Mouse (Mus musculus) intestine, postnatal 0 days (tissue): ENCODE data around the gene AY074887. TPM values are rescaled to one million over a fixed set of nuclear protein-coding genes. Genes with fewer than 3 reads are reported as not detected.

Experiments used
- ATAC-seq: fragments of 200-750 bp; cut with Nextera tagmentation; 2 replicates; pipeline ENCODE4 v1.8.0; 2017; ENCODE audit warnings: mild to moderate bottlenecking, moderate TSS enrichment, moderate library complexity
- H3K27ac ChIP-seq: fragments of 300-500 bp; sonication (generic); 2 replicates; pipeline ENCODE4 v1.5.1; 2014; ENCODE audit warnings: mild to moderate bottlenecking, low read depth, low read length, moderate library complexity
- H3K27me3 ChIP-seq: fragments of 300-500 bp; sonication (generic); replicated peaks from 2 replicates; pipeline ENCODE4 v1.6.1; 2014; ENCODE audit warnings: low read length, mixed read lengths; ENCODE audit not compliant: control insufficient read depth, insufficient read depth
- H3K36me3 ChIP-seq: fragments of 300-500 bp; sonication (generic); 2 replicates; pipeline ENCODE4 v1.6.1; 2014; ENCODE audit warnings: mild to moderate bottlenecking, moderate library complexity; ENCODE audit not compliant: control insufficient read depth, insufficient read depth
- H3K4me1 ChIP-seq: fragments of 300-500 bp; sonication (generic); replicated peaks from 2 replicates; pipeline ENCODE4 v1.6.1; 2014; ENCODE audit warnings: antibody characterized with exemption, low read length, mixed read lengths; ENCODE audit not compliant: control insufficient read depth, insufficient read depth
- H3K4me2 ChIP-seq: fragments of 300-500 bp; sonication (generic); replicated peaks from 2 replicates; pipeline ENCODE4 v1.6.1; 2014; ENCODE audit warnings: low read depth, mild to moderate bottlenecking, moderate library complexity
- H3K4me3 ChIP-seq: fragments of 300-500 bp; sonication (generic); 2 replicates; pipeline ENCODE4 v1.5.1; 2014; ENCODE audit warnings: low read depth, low read length
- H3K9ac ChIP-seq: fragments of 300-500 bp; sonication (generic); 2 replicates; pipeline ENCODE4 v1.6.1; 2014; ENCODE audit warnings: mild to moderate bottlenecking, low read depth, low read length
- H3K9me3 ChIP-seq: fragments of 300-500 bp; sonication (generic); 2 replicates; pipeline ENCODE4 v1.6.1; 2016; ENCODE audit warnings: mixed run types; ENCODE audit not compliant: control insufficient read depth
- CTCF ChIP-seq: sonication (generic); IDR thresholded peaks from 2 replicates; pipeline ENCODE4 v1.5.1; 2016; ENCODE audit warnings: low read depth, mild to moderate bottlenecking, control low read depth, antibody characterized with exemption, moderate library complexity
- WGBS: fragments of 180-500 bp; shearing (Covaris S2); extraction: QIAGEN DNeasy Blood & Tissue Kit; methylation state at CpG from one replicate; pipeline ENCODE4 v1.1.7; 2014; 5-methylcytosine and 5-hydroxymethylcytosine counted together
- polyA plus RNA-seq: library from polyadenylated mRNA; unstranded; fragments of >200 nt; fragmentation: Nextera tagmentation; extraction: Ambion mirVana; gene quantifications from 2 replicates; pipeline ENCODE4 v1.2.1, GENCODE M21; 2015

Gene AY074887
- polyA plus RNA-seq, 1 experiment from 2014 or later, result 0.47 TPM

DNA sequence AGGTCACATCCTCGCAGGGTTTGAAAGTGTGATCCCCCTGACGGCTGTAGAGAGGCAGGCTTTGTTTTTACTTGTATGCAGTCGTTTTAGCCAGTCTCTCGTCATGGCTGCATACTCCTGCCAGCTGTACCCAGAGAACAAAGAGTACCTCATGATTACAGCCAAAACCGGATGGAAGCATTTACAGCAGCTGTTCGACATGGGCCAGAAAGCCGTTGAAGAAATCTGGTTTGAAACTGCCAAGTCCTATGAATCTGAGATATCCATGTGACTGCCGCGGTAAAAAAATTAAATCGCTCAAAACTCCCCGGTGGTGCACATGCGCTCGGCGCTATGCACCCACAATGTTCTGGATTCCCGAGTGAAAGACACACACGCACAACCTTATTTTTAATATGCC lies 4.5 kb downstream of the AY074887 start:
- 76% methylated on average over 16 of the region's 16 CpGs for WGBS
- Histone ChIP-seq H3K27ac (no peak overlapping the region), H3K36me3 (no peaks in the 10 kb centered on the region), H3K4me3 (no peak overlapping the region), H3K9ac (no peak overlapping the region), H3K9me3 (no peaks in the 10 kb centered on the region), H3K4me1 (no peaks in the 10 kb centered on the region), H3K4me2 (no peak overlapping the region), H3K27me3 (no peaks in the 10 kb centered on the region)
- no peak for ATAC-seq
- TF ChIP-seq CTCF, result no peak

DNA sequence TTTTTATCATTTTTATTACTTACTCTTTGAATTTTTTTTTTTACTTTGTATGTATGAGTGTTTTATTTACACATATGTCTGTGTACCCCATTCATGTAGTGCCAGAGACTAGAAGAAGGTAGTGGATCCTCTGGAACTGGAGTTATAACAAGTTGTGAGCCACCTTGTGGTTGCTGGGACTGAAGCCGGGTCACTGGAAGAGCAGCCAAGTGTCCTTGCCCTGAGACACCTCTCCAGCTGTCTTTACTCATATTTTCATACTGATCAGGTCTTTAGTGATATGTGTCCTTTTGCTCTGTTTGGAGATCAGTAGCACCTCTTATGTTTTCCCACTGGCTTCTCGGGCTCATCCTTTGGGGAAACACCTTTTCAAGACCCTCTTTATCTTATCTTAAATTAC lies 6.3 kb downstream of the AY074887 start:
- TF ChIP-seq CTCF, result peak; percentile 39; the same call in 1 of the 2 replicates
- H3K4me1 ChIP-seq, result no peaks in the 10 kb centered on the region
- ATAC-seq, result no peak
- H3K9ac ChIP-seq, result no peak overlapping the region
- no peaks in the 10 kb centered on the region for H3K27me3 ChIP-seq
- H3K9me3 ChIP-seq, result no peaks in the 10 kb centered on the region
- no peak overlapping the region for H3K4me3 ChIP-seq
- H3K36me3 ChIP-seq, result no peaks in the 10 kb centered on the region
- H3K27ac ChIP-seq, result no peak overlapping the region
- no peak overlapping the region for H3K4me2 ChIP-seq
- WGBS, result 65% methylated on average over 2 of the region's 2 CpGs

DNA sequence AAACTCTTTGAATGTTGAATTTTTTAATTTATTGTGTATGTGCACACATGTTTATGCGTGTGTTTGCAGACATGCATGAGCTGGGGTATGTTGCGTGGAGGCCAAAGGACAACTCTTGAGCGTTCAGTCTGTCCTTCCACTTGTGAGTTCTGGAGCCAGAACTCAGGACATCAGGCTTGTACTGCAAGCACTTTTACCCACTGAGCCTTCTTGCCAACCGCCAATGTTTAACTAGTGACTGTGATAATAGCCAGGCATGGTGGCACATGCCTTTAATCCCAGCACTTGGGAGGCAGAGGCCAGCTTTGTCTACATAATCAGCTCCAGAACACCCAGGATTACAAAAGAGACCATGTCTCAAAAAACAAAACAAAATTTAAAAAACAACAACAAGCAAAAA lies 8.7 kb downstream of the AY074887 start:
- WGBS, result 84% methylated on average over 4 of the region's 4 CpGs
- no peak for TF ChIP-seq CTCF

DNA sequence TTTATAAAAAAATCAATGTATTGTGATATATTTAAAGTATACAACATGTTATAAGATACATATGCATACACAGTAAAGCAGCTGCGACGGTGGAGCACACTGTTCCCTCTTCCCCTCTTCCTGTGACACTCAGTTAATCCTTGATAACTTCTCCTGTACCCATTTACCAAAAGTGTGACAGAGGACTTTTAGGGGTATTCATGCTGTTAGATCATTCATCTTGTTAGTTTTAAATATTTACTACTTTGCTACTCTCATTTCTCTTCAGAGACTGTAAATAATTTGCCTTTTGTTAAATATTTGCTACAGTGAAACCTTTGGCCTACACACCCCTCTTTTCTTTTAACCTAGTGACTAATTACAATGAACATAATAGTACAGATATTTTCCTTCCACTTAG lies 18.4 kb downstream of the AY074887 start:
- 52% methylated on average over 2 of the region's 2 CpGs for WGBS
- H3K27me3 ChIP-seq, result no peaks in the 10 kb centered on the region

More for the DNA sequence above, 8.7 kb downstream of the AY074887 start:
- Histone ChIP-seq H3K4me3 (no peak overlapping the region), H3K9me3 (no peaks in the 10 kb centered on the region), H3K36me3 (no peaks in the 10 kb centered on the region), H3K27me3 (no peaks in the 10 kb centered on the region), H3K27ac (no peak overlapping the region), H3K4me1 (no peaks in the 10 kb centered on the region), H3K9ac (no peak overlapping the region), H3K4me2 (no peak overlapping the region)
- no peak for ATAC-seq

DNA sequence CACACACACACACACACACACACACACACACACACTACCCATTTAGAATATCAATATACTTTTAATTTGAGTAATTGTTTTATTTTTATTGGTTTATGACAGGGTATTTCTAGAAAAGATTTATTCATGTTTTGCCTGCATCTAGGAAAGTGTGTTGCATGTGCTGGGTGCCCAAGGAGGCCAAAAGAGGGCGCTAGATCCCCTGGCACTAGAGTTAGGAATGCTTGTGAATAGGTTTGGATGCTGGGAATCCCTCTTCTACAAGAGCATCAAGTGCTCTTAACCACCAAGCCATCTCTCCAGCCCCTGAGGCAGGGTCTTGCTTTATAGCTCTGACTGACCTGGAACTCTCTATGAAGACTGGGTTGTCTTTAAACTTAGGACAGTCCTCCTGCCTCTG lies 19.0 kb downstream of the AY074887 start:
- Histone ChIP-seq H3K9me3 (no peaks in the 10 kb centered on the region), H3K9ac (no peak overlapping the region), H3K27me3 (no peaks in the 10 kb centered on the region), H3K4me3 (no peak overlapping the region), H3K4me2 (no peak overlapping the region), H3K36me3 (no peaks in the 10 kb centered on the region), H3K27ac (no peak overlapping the region), H3K4me1 (0 out of 2 replicates have a peak, but pooled peaks cover 4% of the 10 kb centered on the region)
- no peak for ATAC-seq
- TF ChIP-seq CTCF, result peak; percentile 58
- WGBS, result 23% methylated on average over 1 of the region's 1 CpGs

More for the DNA sequence above, 18.4 kb downstream of the AY074887 start:
- no peak overlapping the region for H3K4me2 ChIP-seq
- no peaks in the 10 kb centered on the region for H3K36me3 ChIP-seq
- no peak overlapping the region for H3K9ac ChIP-seq
- 0 out of 2 replicates have a peak, but pooled peaks cover 4% of the 10 kb centered on the region for H3K4me1 ChIP-seq
- ATAC-seq, result no peak
- no peaks in the 10 kb centered on the region for H3K9me3 ChIP-seq
- no peak for TF ChIP-seq CTCF
- H3K4me3 ChIP-seq, result no peak overlapping the region
- no peak overlapping the region for H3K27ac ChIP-seq

DNA sequence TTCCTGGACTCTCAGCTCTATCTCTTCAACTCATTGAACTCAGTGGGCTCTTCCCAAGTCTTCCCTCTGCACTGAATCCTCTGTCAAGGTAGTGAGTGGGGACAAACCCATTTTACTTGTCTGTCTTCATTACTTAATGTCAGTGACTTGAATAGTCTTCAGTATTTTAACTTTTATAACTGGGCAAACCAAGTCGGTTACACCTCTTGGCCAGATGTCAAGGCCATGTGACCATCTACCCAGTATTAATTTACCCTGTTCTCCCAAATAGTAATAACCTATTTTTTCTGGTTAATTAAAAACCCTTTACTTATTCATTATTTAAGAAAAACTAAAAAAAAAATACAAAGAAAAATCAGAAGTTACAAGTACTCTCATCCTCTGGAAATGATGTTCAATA lies 20.1 kb downstream of the AY074887 start:
- Histone ChIP-seq H3K4me1 (0 out of 2 replicates have a peak, but pooled peaks cover 4% of the 10 kb centered on the region), H3K4me2 (no peak overlapping the region), H3K9me3 (no peaks in the 10 kb centered on the region), H3K36me3 (no peaks in the 10 kb centered on the region), H3K4me3 (no peak overlapping the region), H3K27me3 (no peaks in the 10 kb centered on the region), H3K9ac (no peak overlapping the region), H3K27ac (no peak overlapping the region)
- WGBS, result 90% methylated on average over 1 of the region's 1 CpGs
- no peak for TF ChIP-seq CTCF
- no peak for ATAC-seq

DNA sequence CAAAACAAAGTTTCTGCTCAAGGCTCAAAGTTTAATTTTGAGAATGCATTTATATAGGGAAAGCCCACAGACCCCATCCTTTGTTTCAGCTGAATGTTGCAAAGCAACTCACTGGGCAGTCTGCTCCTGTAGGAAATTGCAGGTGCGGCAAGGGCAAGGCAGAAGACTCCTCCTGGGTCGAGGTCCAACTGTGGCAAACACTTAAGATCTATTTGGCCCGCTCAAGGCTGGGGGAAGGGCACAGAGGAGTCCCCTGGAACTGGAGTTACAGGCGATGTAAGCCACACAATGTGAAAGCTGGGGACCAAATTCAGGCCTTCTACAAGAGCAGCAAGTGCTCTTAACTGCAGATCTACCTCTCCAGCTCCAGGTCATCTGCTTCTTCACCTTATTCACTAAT lies 30.9 kb downstream of the AY074887 start:
- Histone ChIP-seq H3K9ac (no peak overlapping the region), H3K27ac (no peak overlapping the region), H3K27me3 (no peaks in the 10 kb centered on the region), H3K4me1 (peaks cover 3% of the 10 kb centered on the region; the same call in 1 of the 2 replicates), H3K4me3 (no peak overlapping the region), H3K9me3 (no peaks in the 10 kb centered on the region), H3K4me2 (no peak overlapping the region), H3K36me3 (no peaks in the 10 kb centered on the region)
- no peak for TF ChIP-seq CTCF
- ATAC-seq, result no peak
- WGBS, result 38% methylated on average over 4 of the region's 4 CpGs
